Mouse (Mus musculus) kidney, adult 2 months (tissue): ENCODE results near the gene Maea.

Experiments used
- CTCF ChIP-seq: fragments of 200-500 bp; conservative IDR thresholded peaks from 2 replicates; pipeline ENCODE4 v1.5.1; 2011; ENCODE audit warnings: low read depth, mild to moderate bottlenecking, control low read depth, low read length, moderate library complexity, mixed read lengths; ENCODE audit not compliant: insufficient read depth, insufficient read length
- POLR2A ChIP-seq: fragments of 200-500 bp; IDR thresholded peaks from one replicate; pipeline ENCODE4 v1.6.1; 2011; ENCODE audit warnings: low read depth, low read length, control low read depth

DNA sequence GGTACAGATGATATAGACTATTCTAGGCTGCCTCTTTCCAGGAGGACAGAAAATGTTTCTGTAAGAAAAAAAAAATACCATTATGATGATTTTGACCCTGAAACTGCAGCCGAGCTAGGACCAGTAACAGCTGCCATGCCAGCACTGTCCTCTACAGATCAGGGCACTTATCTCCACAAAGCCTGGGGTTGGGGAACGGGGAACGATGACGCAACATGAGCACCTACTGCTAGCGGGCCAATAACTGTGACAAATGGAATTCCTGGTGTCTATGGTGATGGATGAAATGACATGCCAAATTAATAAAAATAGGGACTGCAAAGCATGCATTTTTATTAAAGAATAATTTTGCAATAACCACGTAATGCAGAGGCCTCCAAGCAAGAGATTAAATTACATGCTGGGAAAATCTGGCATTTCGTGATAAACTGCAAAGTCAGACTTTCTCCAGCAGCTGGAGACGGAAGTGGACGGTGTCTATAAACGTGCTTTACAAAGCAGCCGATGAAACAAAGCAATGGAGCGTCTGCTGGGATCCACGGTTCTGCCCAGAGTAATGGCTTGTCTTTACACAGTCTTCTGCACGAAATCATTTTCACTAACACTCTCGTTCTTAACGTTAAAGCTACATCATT is 41.4 kb upstream of the Maea start:
- TF ChIP-seq CTCF (no peak), POLR2A (no peak)
